Mouse (Mus musculus) layer of hippocampus, postnatal 14 days (tissue): ENCODE measurements at regions not wholly inside any gene's neighbourhood (a gene's known extent, or its start where the extent isn't known, plus 50 kb on each side); places are given as distances from the start of the nearest gene placed in this dataset.
"Not testable (repeated sequence)": the region's sequence is repeated elsewhere in the genome, so short reads cannot be mapped to it uniquely, and the experiment has no call there.

Experiments used
- DNase-seq, 2 experiments: peaks; one replicate each; pipeline ENCODE4 v3.0.0; 2021 to 2022; ENCODE audit warnings: low spot score in 2 of 2, mixed read lengths in 1 of 2

GRCm38 (mm10) chr16:84625110-84625722 lies 110.3 kb downstream of the A730009L09Rik start:
- DNase-seq, result no peak

DNA sequence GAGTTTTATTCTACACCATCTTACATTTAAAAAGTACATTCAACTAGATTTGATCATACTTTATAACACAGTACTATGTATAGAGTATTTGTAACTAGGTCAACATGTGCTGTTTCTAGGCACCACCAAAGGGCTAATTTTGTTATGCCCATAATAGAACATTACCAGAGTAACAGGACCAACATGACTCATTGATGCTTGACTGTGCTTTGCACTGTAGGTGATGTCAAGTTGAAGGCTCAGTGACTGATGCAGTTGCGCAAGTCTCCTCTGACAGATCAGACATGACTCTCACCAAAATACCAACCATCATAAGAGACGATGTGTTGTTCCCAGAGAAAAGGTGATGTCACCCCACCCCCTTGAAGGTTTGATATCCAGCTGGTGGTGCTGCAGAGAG lies 108.5 kb downstream of the Mrpl39 start:
- no peak for DNase-seq

- no peak for DNase-seq
Observed at GRCm38 (mm10) chr16:84629868-84630267, 105.7 kb downstream of the Mrpl39 start.

DNA sequence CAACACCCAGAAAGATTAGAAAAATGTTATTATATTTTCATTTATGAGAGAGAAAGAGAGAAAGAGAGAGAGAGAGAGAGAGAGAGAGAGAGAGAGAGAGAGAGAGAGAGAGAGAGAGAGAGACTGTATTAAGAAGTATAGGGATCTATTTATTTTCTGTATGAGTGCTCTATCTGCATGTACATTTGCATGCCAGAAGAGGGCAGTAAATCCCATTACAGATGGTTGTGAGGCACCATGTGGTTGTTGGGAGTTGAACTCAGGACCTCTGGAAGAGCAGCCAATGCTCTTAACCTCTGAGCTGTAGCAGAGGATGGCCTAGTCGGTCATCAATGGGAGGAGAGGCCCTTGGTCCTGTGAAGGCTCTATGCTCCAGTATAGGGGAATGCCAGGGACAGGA lies 91.1 kb downstream of the Mrpl39 start:
- DNase-seq, result not testable (repeated sequence)

- DNase-seq, result no peak
Observed at GRCm38 (mm10) chr16:84646172-84646684, 89.3 kb downstream of the Mrpl39 start.

DNA sequence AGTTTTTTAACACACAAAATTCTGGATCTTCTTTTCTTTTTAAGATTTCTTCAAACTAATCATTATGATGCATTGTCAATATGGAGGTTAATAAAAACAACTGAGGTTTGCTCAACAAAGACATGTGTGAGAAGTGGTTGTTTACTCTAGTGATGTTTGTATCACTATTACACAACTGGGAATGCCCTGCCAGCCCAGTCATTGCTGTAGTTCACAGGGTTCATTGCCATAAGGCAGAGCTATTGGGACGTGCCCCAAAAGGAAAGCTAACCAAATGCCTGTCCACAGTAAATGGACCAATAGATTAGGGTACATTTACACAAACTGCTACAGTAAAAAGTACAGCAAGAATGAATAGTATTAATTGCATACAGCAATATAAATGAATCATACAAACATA lies 84.9 kb downstream of the Mrpl39 start:
- no peak for DNase-seq

DNA sequence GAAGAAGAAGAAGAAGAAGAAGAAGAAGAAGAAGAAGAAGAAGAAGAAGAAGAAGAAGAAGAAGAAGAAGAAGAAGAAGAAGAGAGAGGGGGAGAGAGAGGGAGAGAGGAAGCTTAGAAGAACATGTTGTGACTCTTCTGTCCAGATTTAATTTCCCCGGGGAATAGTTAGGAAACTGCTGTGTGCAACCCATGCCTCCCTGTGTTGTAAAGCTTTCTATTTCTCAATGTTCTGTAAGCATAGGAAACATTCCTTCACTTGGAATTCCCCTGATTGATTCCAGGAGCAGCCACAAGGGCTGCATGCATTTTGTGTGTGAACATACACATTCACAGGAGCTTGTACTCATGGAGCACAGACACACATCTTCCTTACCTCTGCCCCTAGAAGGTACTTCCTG lies 81.7 kb downstream of the Mrpl39 start:
- no peak for DNase-seq

- DNase-seq, result no peak
Observed at GRCm38 (mm10) chr16:84661879-84662278, 73.7 kb downstream of the Mrpl39 start.

DNA sequence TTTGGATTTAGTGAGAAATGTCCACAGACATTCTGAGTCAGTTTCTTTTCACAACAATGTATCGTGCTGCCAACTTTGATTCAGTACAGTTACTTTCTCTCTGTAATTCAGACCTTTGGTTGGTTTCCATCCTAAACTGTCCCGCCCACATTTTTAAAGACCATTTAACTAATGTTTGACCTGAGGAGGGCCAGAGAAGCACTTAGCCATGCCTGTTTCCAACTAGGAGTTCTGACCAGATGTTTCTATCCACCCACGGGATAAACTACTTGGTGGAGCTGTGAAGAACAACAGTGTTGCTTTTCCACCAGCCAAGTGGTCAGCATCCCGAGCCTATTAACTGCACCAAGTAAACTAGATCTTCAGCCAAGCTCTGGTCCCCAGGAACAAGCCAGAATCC lies 72.0 kb downstream of the Mrpl39 start:
- no peak for DNase-seq
